Mouse (Mus musculus) E14TG2a.4 (cell line): ENCODE measurements around the gene Cog3.

Source experiments
- CTCF ChIP-seq: conservative IDR thresholded peaks from 2 replicates; pipeline ENCODE4 v1.5.1; 2014; ENCODE audit warnings: low read length
- NANOG ChIP-seq: IDR thresholded peaks from 2 replicates; pipeline ENCODE4 v1.6.1; 2014; ENCODE audit warnings: borderline replicate concordance, low read length, mixed read lengths
- POU5F1 ChIP-seq: IDR thresholded peaks from 2 replicates; pipeline ENCODE4 v1.6.1; 2014; ENCODE audit warnings: low read length, borderline replicate concordance

- TF ChIP-seq CTCF: no peak
- no peak for TF ChIP-seq POU5F1
- TF ChIP-seq NANOG: no peak
These were observed 41.6 kb upstream of the Cog3 start for GRCm38 (mm10) chr14:75795918-75796317.
